Mouse (Mus musculus) liver, adult (tissue): ENCODE results near the gene Agtr1b.

Source experiments
- GATA4 ChIP-seq: IDR thresholded peaks from 2 replicates; pipeline ENCODE4 v1.6.1; 2014; ENCODE audit warnings: mild to moderate bottlenecking, low read length; ENCODE audit not compliant: insufficient replicate concordance

Agtr1b gene

DNA sequence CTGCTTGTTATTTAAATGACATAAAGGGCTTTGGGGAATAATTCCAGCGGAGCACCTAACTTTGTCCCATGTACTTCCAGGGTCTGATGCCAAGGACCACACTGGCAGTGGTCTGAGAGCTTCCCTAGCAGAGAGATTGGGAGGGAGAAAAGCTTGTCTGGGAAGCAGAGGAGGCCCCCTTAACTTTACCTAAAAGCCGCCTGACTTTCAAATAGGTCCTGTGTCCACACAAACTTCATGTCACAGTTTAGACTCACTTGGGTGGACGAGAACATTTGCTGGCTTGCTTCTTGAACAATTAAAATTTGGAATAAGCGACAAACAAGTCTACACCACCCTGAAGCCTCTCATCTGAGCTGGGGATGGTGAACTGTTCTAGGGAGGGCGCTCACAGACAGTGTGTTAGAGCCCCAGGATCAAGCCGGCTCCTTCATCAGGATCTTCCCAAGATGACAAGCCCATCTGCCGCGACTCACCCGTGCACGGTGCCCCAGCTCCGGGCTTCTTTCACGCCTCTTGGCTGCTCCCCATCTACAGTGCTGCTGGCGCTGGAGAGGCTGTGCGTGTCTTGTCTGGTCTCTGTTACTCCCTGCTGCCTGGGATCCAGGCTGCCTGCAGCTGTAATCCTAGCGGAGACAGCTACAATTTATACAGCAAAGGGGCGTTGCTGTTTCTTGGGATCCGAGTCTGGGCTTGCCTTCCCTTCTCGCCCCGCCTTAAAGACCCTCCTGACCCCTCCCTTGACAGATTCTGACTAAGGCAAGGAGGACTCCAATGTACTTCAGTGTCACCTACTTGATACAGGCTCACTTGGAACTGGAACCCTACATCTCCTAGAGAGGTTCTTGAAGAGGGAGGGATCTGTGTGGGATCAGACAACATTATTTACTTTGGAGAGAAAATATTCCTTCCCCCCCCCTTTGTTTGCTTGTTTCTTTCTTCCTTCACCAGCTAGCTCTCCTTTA lies at the start of gene Agtr1b:
TSS of gene Agtr1b (minus strand) at position 620 of the 965 bp plus-strand sequence.
- TF ChIP-seq GATA4 = no peak

DNA sequence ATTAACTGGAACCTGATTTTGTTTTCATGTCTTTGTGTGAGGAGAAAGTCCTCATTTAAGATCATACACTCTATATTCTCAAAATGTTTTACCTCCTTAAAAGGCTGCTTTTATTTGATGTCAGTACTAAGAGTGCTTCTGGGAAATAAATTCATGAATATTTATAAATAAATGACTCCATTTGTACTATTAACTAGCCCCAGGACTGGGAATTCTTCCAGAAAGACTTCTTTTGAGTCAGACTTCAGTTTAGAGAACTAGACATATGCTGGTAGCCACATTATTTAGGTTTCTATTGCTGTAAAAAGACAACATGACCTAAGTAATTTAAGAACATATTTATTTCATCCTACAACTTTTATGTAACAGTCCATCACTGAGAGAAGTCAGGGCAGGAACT lies 13.4 kb downstream of the Agtr1b start:
- no peak for TF ChIP-seq GATA4

DNA sequence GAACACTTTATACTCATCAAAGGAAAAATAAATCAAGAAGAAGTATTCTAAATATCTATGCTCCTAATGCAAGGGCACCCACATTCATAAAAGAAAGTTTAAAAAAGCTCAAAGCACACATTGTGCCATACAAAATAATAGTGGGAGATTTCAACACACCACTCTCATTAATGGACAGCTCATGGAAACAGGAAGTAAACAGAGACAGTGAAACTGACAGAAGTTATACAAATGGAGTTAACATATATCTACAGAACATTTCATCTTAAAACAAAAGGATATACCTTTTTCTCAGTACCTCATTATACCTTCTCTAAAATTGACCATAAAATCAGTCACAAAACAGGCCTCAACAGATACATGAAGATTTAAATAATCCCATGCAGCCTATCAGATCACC lies 18.8 kb downstream of the Agtr1b start:
- no peak for TF ChIP-seq GATA4

DNA sequence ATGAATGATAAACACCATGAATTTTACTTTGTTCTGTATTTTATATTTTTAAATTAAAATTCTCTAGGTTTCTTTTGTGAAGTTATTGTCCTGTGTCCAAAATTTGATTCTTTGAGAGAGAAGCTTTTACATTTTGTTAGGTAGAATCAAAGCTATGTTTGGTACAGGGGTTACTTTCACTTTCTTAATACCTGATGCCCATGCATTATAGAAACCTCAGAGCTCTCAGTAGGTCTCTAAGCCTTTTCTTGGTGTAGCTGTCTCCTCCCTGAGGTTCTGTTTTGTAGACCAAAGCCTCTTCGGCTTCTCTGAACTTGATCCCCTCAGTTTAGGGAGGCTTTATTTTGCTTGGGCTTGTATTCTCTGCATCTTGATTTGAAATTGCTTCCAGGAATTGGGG lies 26.6 kb downstream of the Agtr1b start:
- TF ChIP-seq GATA4 = no peak

DNA sequence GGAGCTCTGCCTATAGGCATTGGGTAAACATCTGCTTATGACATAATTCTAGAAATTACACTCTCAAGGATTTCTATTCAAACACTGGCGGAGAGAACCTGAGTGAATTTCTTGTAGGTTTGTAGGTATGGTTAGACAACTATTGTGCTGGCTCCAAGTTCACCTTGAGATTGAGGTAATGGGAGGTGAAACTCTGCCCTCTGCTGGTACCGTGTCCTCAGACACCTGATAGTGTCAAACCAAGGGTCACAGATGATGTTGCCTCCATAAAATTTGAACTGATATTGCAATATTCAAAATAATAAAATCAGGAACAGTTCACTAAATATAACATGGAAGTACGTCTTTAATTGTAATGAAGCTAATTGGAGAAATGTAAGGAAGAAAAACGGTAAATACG lies 32.3 kb downstream of the Agtr1b start:
- TF ChIP-seq GATA4 = no peak

DNA sequence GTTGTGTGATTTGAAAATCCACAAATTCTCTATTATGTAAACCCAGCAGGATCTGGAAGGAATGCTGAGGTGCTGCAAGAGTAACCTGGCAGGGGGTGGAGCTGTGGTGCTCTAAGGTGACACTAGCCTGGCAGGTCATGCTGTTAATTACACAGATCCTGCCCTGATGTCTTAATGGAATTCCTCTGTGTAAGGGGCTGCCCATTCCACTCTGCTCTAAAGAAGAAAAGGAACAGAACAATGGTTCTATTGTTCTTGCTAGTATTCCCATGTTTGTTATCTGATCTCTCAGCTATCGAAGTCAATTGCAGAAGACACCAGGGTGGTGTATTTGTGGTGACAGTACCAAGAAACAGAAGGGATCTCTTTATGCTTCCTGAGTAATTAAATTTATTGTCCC lies 49.7 kb downstream of the Agtr1b start:
- no peak for TF ChIP-seq GATA4

DNA sequence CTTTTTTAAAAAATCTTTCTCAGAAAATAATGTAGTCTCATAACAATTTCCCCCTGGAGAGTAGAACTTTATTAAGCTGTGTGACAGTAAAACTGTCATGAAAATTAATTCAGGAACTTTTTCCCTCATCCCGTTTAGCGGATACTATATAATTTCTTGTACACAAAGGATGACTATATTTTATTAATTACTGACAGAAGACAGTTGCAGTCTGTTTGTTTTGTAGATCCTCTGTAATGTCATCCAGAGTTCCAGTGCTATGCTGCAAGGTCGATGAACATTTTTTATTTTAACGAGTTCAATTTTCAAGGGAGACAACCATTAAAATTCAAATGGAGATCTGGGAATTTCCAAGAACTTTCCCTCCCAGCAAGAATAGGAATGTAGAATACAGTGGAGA lies 57.8 kb downstream of the Agtr1b start:
- no peak for TF ChIP-seq GATA4

DNA sequence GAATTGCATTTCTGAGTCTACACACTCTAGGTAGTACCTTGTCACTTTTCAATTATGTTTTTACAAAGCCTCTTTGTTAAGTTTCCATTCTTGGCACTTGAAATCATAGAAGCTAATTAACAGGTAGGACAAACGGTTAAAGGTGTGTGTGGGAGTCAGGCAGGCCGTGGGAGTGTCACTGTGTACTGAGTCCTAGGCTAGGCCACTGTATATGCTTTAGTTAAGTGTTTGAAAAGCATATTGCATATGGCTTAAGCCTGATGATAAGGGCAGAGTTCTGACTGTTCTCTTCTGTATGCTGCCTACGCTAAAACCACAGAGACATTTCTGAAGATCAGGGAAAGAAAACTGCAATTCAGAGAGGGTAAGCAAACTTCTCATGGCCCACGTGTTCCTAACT lies 59.7 kb downstream of the Agtr1b start:
- no peak for TF ChIP-seq GATA4

DNA sequence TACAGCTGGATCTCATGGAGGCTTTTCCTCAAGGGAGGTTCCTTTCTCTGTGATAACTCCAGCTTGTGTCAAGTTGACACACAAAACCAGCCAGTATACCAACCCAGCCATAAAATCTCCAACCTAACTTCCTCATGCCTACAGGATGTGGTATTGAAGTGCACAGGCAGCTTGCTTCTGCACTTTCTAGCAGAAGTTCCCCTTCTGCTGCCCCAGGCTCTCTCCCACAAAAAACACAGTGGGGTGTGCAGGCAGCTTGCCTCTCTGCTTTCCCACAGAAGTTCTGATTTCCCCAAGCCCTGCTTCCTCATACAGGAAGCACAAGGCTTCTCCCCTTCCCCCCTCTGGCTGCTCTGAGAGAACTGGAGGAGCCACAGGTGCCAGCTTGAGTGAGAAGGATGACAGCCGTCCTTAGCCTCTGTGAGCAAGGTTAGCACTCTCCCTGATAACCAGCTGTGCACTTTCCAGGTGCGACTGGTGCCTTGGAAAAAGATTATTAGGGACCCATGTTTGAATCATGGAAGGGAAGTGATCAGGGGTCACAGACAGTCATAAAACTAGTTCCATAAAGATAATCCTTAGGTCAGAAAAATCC lies 62.1 kb downstream of the Agtr1b start:
- TF ChIP-seq GATA4 = no peak

DNA sequence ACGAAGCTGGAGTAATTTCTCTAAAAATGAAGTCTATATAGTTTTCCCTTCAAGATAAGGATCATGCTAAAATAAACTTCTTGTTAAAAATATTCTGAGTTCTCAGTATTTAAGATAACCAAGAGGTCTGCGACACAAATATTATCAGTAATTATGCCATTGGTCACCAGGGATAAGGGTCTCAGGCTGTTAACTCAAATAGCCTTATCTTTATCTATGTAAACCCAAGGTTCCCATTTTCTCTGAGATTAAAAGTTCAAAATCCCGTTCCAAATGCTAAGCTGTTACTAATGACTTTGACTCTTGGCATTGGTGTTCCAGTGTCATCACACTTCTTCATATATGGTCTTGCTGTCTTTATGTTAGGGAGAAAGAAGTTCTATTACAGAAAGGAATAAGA lies 71.4 kb downstream of the Agtr1b start:
- TF ChIP-seq GATA4 = no peak

DNA sequence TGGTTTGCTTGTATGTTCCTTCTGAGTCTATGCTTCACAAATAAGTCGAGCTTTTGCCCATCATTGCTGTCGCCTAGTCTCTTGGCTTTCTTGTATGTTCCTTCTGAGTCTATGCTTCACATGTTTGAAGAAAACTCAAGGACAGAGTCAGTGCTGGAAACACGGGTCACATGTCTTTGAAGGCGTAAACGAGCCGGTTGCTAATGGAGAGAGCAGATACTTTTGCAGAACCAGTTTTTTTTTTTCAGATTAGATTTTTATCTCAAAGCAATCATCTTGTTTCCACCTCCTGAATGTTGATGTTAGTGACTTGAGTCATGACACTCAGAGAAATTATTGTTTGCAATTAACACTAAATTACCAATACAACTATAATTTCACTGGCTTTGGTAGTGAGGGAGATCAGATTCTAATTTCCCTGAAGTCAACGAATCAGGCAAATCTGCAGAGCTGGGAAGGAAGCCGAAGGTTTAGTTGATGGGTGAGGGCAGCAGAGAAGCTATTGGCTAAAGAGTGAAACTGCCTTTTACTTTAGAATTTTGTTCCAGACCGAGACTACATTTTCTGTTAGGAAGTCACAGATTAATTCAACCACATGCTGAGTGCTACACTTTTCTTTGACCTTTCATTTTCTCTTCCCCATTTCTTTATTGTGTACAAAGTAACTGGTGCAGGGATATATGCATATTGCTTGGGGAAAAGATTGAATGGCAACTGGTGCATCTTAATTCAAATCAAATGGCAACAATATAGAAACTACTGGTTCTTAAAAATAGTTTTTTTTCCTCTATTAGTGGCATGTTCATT lies 72.2 kb downstream of the Agtr1b start:
- TF ChIP-seq GATA4 = no peak

DNA sequence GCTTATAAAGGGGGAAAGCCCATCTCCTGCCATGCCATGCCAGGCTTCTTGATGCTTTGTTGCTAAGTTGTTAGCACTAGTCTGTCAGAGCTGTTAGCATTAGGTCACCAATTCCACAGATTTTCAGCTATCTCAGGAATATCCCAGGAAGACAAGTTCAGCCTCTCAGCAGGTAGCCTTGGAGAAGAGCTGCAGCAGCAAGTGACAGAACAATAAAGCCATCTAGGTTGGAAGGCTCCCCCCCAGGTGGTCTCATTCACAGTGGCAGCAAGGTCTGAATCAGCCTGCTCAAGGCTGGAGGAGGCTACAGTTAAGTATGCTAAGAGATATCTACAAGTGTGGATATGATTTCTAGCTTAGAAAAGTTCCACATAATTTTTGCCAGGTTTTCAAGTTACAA lies 75.6 kb downstream of the Agtr1b start:
- no peak for TF ChIP-seq GATA4

DNA sequence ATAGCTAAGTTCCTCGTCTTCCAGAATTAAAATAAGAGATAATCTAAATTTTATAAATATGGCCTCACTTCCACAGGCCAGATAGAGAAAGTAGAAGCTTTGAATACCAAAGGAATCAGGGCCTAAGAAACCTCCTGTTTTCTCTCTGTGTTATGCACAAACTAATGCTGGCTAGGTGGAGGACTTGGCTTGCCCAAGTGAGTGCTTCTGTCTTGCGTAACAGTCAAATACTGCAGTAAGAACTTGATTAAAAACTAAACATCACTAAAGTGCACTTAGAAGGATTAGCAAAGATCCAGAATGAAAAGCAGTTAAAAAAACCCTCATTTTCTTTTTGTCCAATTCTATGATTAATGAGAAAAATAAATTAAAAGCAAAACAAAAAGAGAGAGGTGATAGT lies 78.2 kb downstream of the Agtr1b start:
- no peak for TF ChIP-seq GATA4

DNA sequence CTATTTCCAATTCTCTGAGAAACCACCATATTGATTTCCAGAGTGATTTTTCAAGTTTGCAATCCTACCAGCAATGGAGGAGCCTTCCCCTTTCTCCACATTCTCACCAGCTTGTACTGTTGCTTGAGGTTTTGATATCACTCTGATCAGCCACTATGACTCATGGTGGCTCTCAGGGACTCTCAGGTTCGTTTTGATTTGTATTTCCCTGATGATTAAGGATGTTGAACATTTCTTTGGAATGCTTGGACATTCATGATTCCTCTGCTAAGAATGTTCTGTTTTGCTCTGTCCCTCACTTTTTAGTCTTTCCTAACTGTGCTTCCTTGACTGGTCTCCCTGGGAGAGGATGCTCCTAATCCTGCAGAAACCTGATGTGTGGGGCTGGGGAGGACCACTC lies 85.2 kb downstream of the Agtr1b start:
- no peak for TF ChIP-seq GATA4

DNA sequence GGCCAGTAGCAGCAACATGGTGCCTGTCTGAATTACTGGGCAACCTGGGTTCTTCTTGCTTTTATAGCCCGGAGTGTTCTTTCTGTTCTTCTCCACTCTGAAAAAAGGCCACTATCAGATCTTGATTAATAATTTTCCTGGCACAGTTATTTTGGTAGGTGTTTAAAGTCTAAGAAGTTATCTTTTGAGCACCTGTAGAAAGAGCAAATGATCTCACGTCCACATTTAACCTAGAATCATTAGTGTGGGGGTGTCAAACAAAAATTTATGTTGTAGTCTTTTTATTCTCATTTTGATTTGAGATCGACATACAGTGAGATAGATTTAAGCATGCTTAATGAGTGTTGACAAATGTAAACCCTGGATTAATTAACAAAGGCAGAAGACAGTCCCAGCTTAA lies 91.3 kb downstream of the Agtr1b start, which contains the start of gene Cpb1:
TSS of gene Cpb1 (minus strand) at position 101 of the 400 bp plus-strand sequence.
- TF ChIP-seq GATA4 = no peak
